Mouse (Mus musculus) kidney, postnatal 10 days (tissue): Measurements from ENCODE around the gene Ndufa8.

Experiments used
- DNase-seq: peaks from one replicate; pipeline ENCODE4 v3.0.0; 2021; ENCODE audit warnings: mixed read lengths

Ndufa8 gene

GRCm38 (mm10) chr2:36048748-36049566, at the start of gene Ndufa8, which contains the start of gene Morn5:
Ndufa8 (minus strand) TSS chr2:36049406.
Morn5 (plus strand) TSS chr2:36049458.
- peak; percentile 99 for DNase-seq

GRCm38 (mm10) chr2:36098021-36098420, 48.8 kb upstream of the Ndufa8 start:
- no peak for DNase-seq

- DNase-seq = no peak
Measured at GRCm38 (mm10) chr2:36097129-36097815, 48.1 kb upstream of the Ndufa8 start.

- DNase-seq = no peak
Measured at GRCm38 (mm10) chr2:36093914-36094475, 44.8 kb upstream of the Ndufa8 start.

GRCm38 (mm10) chr2:36093301-36093700, 44.1 kb upstream of the Ndufa8 start:
- no peak for DNase-seq

GRCm38 (mm10) chr2:36092748-36093147, 43.5 kb upstream of the Ndufa8 start:
- DNase-seq = peak; percentile 51

GRCm38 (mm10) chr2:36090853-36091741, 41.9 kb upstream of the Ndufa8 start:
- peak; percentile 79 for DNase-seq

- DNase-seq = no peak
Measured at GRCm38 (mm10) chr2:36089190-36089589, 40.0 kb upstream of the Ndufa8 start.

- DNase-seq = no peak
Measured at GRCm38 (mm10) chr2:36085041-36085440, 35.8 kb upstream of the Ndufa8 start.

GRCm38 (mm10) chr2:36082802-36083580, 33.8 kb upstream of the Ndufa8 start:
- no peak for DNase-seq

GRCm38 (mm10) chr2:36081446-36081845, 32.2 kb upstream of the Ndufa8 start:
- DNase-seq = peak; percentile 69

GRCm38 (mm10) chr2:36077160-36077761, 28.1 kb upstream of the Ndufa8 start:
- DNase-seq = no peak

- no peak for DNase-seq
Measured at GRCm38 (mm10) chr2:36075210-36075609, 26.0 kb upstream of the Ndufa8 start.

- peak; percentile 23 for DNase-seq
Measured at GRCm38 (mm10) chr2:36073781-36074180, 24.6 kb upstream of the Ndufa8 start.

- no peak for DNase-seq
Measured at GRCm38 (mm10) chr2:36071660-36072305, 22.6 kb upstream of the Ndufa8 start.

GRCm38 (mm10) chr2:36067132-36067531, 17.9 kb upstream of the Ndufa8 start:
- no peak for DNase-seq

GRCm38 (mm10) chr2:36061409-36061808, 12.2 kb upstream of the Ndufa8 start:
- DNase-seq = no peak

GRCm38 (mm10) chr2:36056248-36056647, 7.0 kb upstream of the Ndufa8 start:
- no peak for DNase-seq

- DNase-seq = no peak
Measured at GRCm38 (mm10) chr2:36053249-36053648, 4.0 kb upstream of the Ndufa8 start.

- no peak for DNase-seq
Measured at GRCm38 (mm10) chr2:36049567-36049954, 355 bp upstream of the Ndufa8 start.

- DNase-seq = no peak
Measured at GRCm38 (mm10) chr2:36048164-36048563, 1.0 kb downstream of the Ndufa8 start.
